Mouse (Mus musculus): ENCODE measurements at regions not wholly inside any gene's neighbourhood (a gene's known extent, or its start where the extent isn't known, plus 50 kb on each side); places are given as distances from the start of the nearest gene placed in this dataset.

DNA sequence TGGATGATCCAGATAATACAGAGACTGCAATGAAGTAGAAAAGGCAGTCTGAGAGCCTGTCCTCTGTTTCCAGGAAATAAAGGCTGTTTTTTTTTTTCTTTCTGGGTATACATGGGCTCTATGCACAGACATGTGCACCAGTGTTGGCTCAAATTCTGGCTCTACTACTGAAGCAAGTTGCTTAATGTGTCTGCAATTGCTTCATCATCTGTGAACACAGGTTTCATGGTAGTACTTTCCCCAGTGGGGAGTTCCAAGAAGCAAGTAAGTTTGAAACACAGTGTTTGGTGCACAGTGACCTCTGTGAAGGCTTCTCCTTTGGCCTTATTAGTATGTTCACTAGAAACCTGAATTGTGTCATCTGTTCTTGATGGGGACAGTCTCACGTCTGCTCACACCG, 424.3 kb downstream of the Ccdc171 start:
- dilution Hi-C loops (cut with MboI; ENCODE audit: extremely low pct_ligation_motif_present, extremely low pct_unique_long_range_greater_than_20kb, low sequenced_read_pairs), result no loop called here
- Histone ChIP-seq H3K9ac (ENCODE audit: insufficient read depth, low read depth) (no peak overlapping the region), H3K4me2 (ENCODE audit: insufficient read depth, low read depth, poor library complexity, severe bottlenecking) (no peak overlapping the region), H3K4me3 (replicated peaks in 1 of 3; ENCODE audit: low read depth in 2 of 3, low read length in 2 of 3, poor library complexity in 1 of 3) (no peak overlapping the region), H3K4me1 (ENCODE audit: control insufficient read depth in 1 of 2, insufficient read depth in 2 of 2) (peaks cover 0 to 3% of the 10 kb centered on the region in 2 experiments; a peak in 1 of 4 replicates), H3K9me3 (replicated peaks; ENCODE audit: low read length) (peaks cover 27% of the 10 kb centered on the region), H3K36me3 (replicated peaks in 1 of 2; ENCODE audit: control insufficient read depth in 1 of 2, insufficient read depth in 1 of 2, low read length in 1 of 2) (no peaks in the 10 kb centered on the region), H3K79me2 (replicated peaks; ENCODE audit: control insufficient read depth, extremely low read depth, insufficient read depth, poor library complexity, severe bottlenecking) (no peaks in the 10 kb centered on the region), H3K27ac (ENCODE audit: insufficient read depth, low read depth) (no peak overlapping the region), H3K27me3 (replicated peaks) (no peaks in the 10 kb centered on the region)
- in situ Hi-C loops (cut with MboI; ENCODE audit: low pct_ligation_motif_present, low pct_unique_long_range_greater_than_20kb, low sequenced_read_pairs), result no loop called here
- no peak for TF ChIP-seq CHD1 (IDR thresholded peaks at IDR 0.05; ENCODE audit: low read depth, low read length)
- TF ChIP-seq E2F4 (IDR thresholded peaks at IDR 0.05; ENCODE audit: insufficient replicate concordance, low read depth, low read length), result no peak
- TF ChIP-seq TCF12 (IDR thresholded peaks at IDR 0.05; ENCODE audit: low read depth, low read length), result no peak
- no peak for TF ChIP-seq USF2 (conservative IDR thresholded peaks at IDR 0.05; ENCODE audit: low read depth, low read length)
- no peak for TF ChIP-seq TBP (conservative IDR thresholded peaks at IDR 0.05; ENCODE audit: low read depth, low read length)
- no peak for TF ChIP-seq ZKSCAN1 (IDR thresholded peaks at IDR 0.05; ENCODE audit: borderline replicate concordance, low read depth, low read length)
- TF ChIP-seq RAD21 (IDR thresholded peaks at IDR 0.05; ENCODE audit: low read depth, low read length), result no peak
- no peak for DNase-seq (ENCODE audit: extremely low read depth)

- Histone ChIP-seq H3K27ac (ENCODE audit: insufficient read depth, low read depth) (no peak overlapping the region), H3K79me2 (replicated peaks; ENCODE audit: control insufficient read depth, extremely low read depth, insufficient read depth, poor library complexity, severe bottlenecking) (no peaks in the 10 kb centered on the region), H3K4me1 (ENCODE audit: control insufficient read depth in 1 of 2, insufficient read depth in 2 of 2) (no peaks in the 10 kb centered on the region), H3K4me2 (ENCODE audit: insufficient read depth, low read depth, poor library complexity, severe bottlenecking) (no peak overlapping the region), H3K4me3 (replicated peaks in 1 of 3; ENCODE audit: low read depth in 2 of 3, low read length in 2 of 3, poor library complexity in 1 of 3) (no peak overlapping the region), H3K36me3 (replicated peaks in 1 of 2; ENCODE audit: control insufficient read depth in 1 of 2, insufficient read depth in 1 of 2, low read length in 1 of 2) (no peaks in the 10 kb centered on the region), H3K9me3 (replicated peaks; ENCODE audit: low read length) (peaks cover 29% of the 10 kb centered on the region), H3K27me3 (replicated peaks) (no peaks in the 10 kb centered on the region), H3K9ac (ENCODE audit: insufficient read depth, low read depth) (no peak overlapping the region)
- DNase-seq (ENCODE audit: extremely low read depth), result no peak
- in situ Hi-C loops (cut with MboI; ENCODE audit: low pct_ligation_motif_present, low pct_unique_long_range_greater_than_20kb, low sequenced_read_pairs) (no loop called here), dilution Hi-C loops (cut with MboI; ENCODE audit: extremely low pct_ligation_motif_present, extremely low pct_unique_long_range_greater_than_20kb, low sequenced_read_pairs) (no loop called here)
- TF ChIP-seq ETS1 (conservative IDR thresholded peaks at IDR 0.05; ENCODE audit: low read depth, low read length) (no peak), E2F4 (IDR thresholded peaks at IDR 0.05; ENCODE audit: insufficient replicate concordance, low read depth, low read length) (no peak), ELF1 (IDR thresholded peaks at IDR 0.05; ENCODE audit: low read depth, low read length) (no peak), SMC3 (IDR thresholded peaks at IDR 0.05; ENCODE audit: low read depth, low read length) (no peak)
These were observed 425.6 kb downstream of the Ccdc171 start for GRCm38 (mm10) chr4:83950809-83951409.

DNA sequence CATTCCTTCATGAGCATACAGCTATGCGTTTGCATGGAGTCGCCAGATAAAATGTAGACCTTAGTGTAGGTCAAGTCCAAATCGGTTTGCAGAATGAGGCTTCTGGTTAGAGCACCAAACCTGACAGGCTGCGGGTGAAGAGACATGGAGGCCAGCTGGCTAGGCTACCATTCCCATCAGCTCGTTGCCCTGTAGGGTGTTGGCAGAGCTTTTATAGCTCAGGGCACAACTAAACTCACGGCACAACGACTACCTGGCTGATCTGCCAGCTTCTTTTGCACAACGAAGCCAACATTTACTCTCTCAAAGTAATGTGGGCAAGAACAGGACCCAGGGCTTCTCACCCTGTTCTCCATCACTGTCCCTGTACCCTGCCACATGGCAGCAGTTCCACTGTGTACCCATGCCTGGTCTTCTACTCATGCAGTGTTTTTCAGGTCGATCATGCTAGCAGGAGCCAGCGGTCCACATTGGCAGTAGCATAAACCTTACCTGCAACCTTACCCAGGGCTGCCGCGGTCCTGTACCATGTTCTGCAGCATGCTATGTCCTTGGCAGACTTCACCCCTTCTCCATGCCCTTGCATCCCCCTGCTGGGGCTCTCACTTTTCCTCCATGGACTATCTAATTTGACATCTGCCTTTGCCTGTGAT, 431.0 kb downstream of the Ccdc171 start:
- in situ Hi-C loops (cut with MboI; ENCODE audit: low pct_ligation_motif_present, low pct_unique_long_range_greater_than_20kb, low sequenced_read_pairs), result no loop called here
- Histone ChIP-seq H3K27me3 (replicated peaks) (no peaks in the 10 kb centered on the region), H3K79me2 (replicated peaks; ENCODE audit: control insufficient read depth, extremely low read depth, insufficient read depth, poor library complexity, severe bottlenecking) (no peaks in the 10 kb centered on the region), H3K4me1 (ENCODE audit: control insufficient read depth in 1 of 2, insufficient read depth in 2 of 2) (no peaks in the 10 kb centered on the region), H3K9ac (ENCODE audit: insufficient read depth, low read depth) (no peak overlapping the region), H3K27ac (ENCODE audit: insufficient read depth, low read depth) (no peak overlapping the region), H3K36me3 (replicated peaks in 1 of 2; ENCODE audit: control insufficient read depth in 1 of 2, insufficient read depth in 1 of 2, low read length in 1 of 2) (no peaks in the 10 kb centered on the region), H3K4me3 (replicated peaks in 1 of 3; ENCODE audit: low read depth in 2 of 3, low read length in 2 of 3, poor library complexity in 1 of 3) (no peak overlapping the region), H3K9me3 (replicated peaks; ENCODE audit: low read length) (peaks cover 22% of the 10 kb centered on the region), H3K4me2 (ENCODE audit: insufficient read depth, low read depth, poor library complexity, severe bottlenecking) (no peak overlapping the region)
- DNase-seq (ENCODE audit: extremely low read depth), result no peak
- dilution Hi-C loops (cut with MboI; ENCODE audit: extremely low pct_ligation_motif_present, extremely low pct_unique_long_range_greater_than_20kb, low sequenced_read_pairs), result no loop called here
- no peak for TF ChIP-seq ZNF384 (IDR thresholded peaks at IDR 0.05; ENCODE audit: low read depth, low read length)
- no peak for TF ChIP-seq MAFK (IDR thresholded peaks at IDR 0.05; ENCODE audit: insufficient replicate concordance, low read length)
- no peak for TF ChIP-seq KAT2A (IDR thresholded peaks at IDR 0.05; ENCODE audit: insufficient replicate concordance, low read length)
- TF ChIP-seq MYC (IDR thresholded peaks at IDR 0.05; ENCODE audit: low read depth, low read length), result no peak
- no peak for TF ChIP-seq CTCF (conservative IDR thresholded peaks at IDR 0.05 in 1 of 2, IDR thresholded peaks at IDR 0.05 in 1 of 2; ENCODE audit: low read depth in 2 of 2, low read length in 2 of 2)
- no peak for TF ChIP-seq NELFE (IDR thresholded peaks at IDR 0.05; ENCODE audit: low read depth, low read length)
- no peak for TF ChIP-seq ZC3H11A (IDR thresholded peaks at IDR 0.05; ENCODE audit: low read depth, low read length)
- no peak for TF ChIP-seq ELF1 (IDR thresholded peaks at IDR 0.05; ENCODE audit: low read depth, low read length)
- TF ChIP-seq MEF2A (IDR thresholded peaks at IDR 0.05; ENCODE audit: borderline replicate concordance, low read depth, low read length), result no peak
- TF ChIP-seq PAX5 (IDR thresholded peaks at IDR 0.05; ENCODE audit: low read length), result no peak
- TF ChIP-seq RCOR1 (conservative IDR thresholded peaks at IDR 0.05; ENCODE audit: low read depth, low read length), result no peak
- no peak for TF ChIP-seq JUND (conservative IDR thresholded peaks at IDR 0.05; ENCODE audit: low read depth, low read length)
- TF ChIP-seq E2F4 (IDR thresholded peaks at IDR 0.05; ENCODE audit: insufficient replicate concordance, low read depth, low read length), result no peak
- no peak for TF ChIP-seq TBP (conservative IDR thresholded peaks at IDR 0.05; ENCODE audit: low read depth, low read length)
